Mouse (Mus musculus) cortical plate, adult 2 months (tissue): ENCODE measurements at regions not wholly inside any gene's neighbourhood (a gene's known extent, or its start where the extent isn't known, plus 50 kb on each side); places are given as distances from the start of the nearest gene placed in this dataset.

Experiments used
- CTCF ChIP-seq: fragments of 200-500 bp; IDR thresholded peaks from 2 replicates; pipeline ENCODE4 v1.5.1; 2011; ENCODE audit warnings: mild to moderate bottlenecking, control low read depth, low read length; ENCODE audit not compliant: insufficient read depth; ENCODE audit errors: extremely low read depth
- POLR2A ChIP-seq: fragments of 200-500 bp; IDR thresholded peaks from 2 replicates; pipeline ENCODE4 v1.6.1; 2011; ENCODE audit warnings: mild to moderate bottlenecking, low read length, control low read depth; ENCODE audit not compliant: insufficient read depth; ENCODE audit errors: extremely low read depth

DNA sequence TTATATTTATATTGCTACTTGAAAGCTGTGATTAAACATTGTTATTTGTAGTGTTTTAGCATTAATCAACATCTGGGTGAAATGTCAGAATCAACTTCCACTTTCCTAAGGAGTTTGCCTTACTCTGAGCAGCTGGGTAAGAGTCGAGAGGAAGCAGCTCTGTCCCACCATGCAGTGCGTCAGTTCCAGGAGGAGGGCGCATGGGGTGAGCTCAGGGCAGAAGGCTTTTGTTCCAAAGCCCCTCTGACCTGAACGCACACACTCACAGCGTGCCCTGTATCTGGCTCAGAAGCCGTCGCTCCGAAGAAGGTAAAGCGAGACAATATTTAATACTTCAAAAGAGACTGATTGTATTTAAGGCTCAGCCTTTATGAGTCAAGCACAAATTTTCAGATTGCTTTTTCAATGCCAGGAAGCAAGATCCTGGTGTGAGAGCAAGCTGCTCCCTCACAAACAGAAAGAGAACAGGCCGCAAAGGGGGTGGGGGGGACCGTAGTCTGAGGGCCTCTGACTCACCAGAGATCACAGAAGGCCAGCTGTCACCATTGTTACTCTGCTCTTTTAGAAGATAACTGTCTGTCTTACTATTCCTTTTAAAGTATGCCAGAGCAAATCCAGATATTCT is 143.6 kb upstream of the Adgrl4 start:
- TF ChIP-seq POLR2A (no peak), CTCF (no peak)
